Mouse (Mus musculus) MEL (cell line): Measurements from ENCODE around the gene Hoxc10. TPM values are rescaled to one million over a fixed set of nuclear protein-coding genes. Genes with fewer than 3 reads are reported as not detected.

Experiments
- DNase-seq: peaks from one replicate; pipeline ENCODE4 v3.0.0; 2011; ENCODE audit warnings: low read depth, low spot score
- H3K27ac ChIP-seq: 2 replicates; pipeline ENCODE4 v1.5.1; 2012; ENCODE audit warnings: low read depth, mild to moderate bottlenecking, control low read depth, low read length, moderate library complexity; ENCODE audit not compliant: control insufficient read depth
- H3K27me3 ChIP-seq, 2 experiments: fragments of 150-350 bp in 1 of 2; sonication (generic) in 1 of 2; 2 replicates each; pipeline ENCODE4 v1.6.1; 2012; ENCODE audit warnings: low read length in 2 of 2, mild to moderate bottlenecking in 2 of 2, improper control_type of control experiment in 1 of 2, moderate library complexity in 1 of 2; ENCODE audit not compliant: insufficient read depth in 2 of 2, control insufficient read depth in 1 of 2
- H3K36me3 ChIP-seq, 2 experiments: 2 replicates each; pipeline ENCODE4 v1.6.1; 2012 to 2014; ENCODE audit warnings: low read length in 2 of 2, improper control_type of control experiment in 1 of 2, inconsistent platforms in 1 of 2, mild to moderate bottlenecking in 1 of 2; ENCODE audit not compliant: insufficient read depth in 2 of 2, control insufficient read depth in 1 of 2
- H3K4me1 ChIP-seq, 2 experiments: fragments of 150-350 bp in 1 of 2; sonication (generic) in 1 of 2; 2 replicates each; pipeline ENCODE4 v1.6.1; 2012; ENCODE audit warnings: low read length in 2 of 2, improper control_type of control experiment in 1 of 2, mild to moderate bottlenecking in 1 of 2; ENCODE audit not compliant: insufficient read depth in 2 of 2, control insufficient read depth in 1 of 2
- H3K4me3 ChIP-seq, 2 experiments: fragments of 150-350 bp in 1 of 2; sonication (generic) in 1 of 2; 2 replicates each; pipeline ENCODE4 v1.5.1; 2012; ENCODE audit warnings: low read depth in 2 of 2, low read length in 2 of 2, mild to moderate bottlenecking in 2 of 2, moderate library complexity in 2 of 2, control low read depth in 1 of 2, improper control_type of control experiment in 1 of 2; ENCODE audit not compliant: control insufficient read depth in 1 of 2, insufficient read depth in 1 of 2
- H3K79me2 ChIP-seq: 2 replicates; pipeline ENCODE4 v1.6.1; 2012; ENCODE audit warnings: mild to moderate bottlenecking, low read length, moderate library complexity; ENCODE audit not compliant: control insufficient read depth, poor library complexity, insufficient read depth
- H3K9ac ChIP-seq: 2 replicates; pipeline ENCODE4 v1.6.1; 2012; ENCODE audit warnings: low read depth, mild to moderate bottlenecking, control low read depth, low read length, moderate library complexity; ENCODE audit not compliant: control insufficient read depth, poor library complexity, severe bottlenecking
- H3K9me3 ChIP-seq: fragments of 150-350 bp; sonication (generic); replicated peaks from 2 replicates; pipeline ENCODE4 v1.6.1; 2012; ENCODE audit warnings: mild to moderate bottlenecking, low read length, improper control_type of control experiment, moderate library complexity; ENCODE audit not compliant: insufficient read depth
- BHLHE40 ChIP-seq: IDR thresholded peaks from 2 replicates; pipeline ENCODE4 v1.6.1; 2012; ENCODE audit warnings: low read depth, mild to moderate bottlenecking, inconsistent platforms, low read length, improper control_type of control experiment, borderline replicate concordance
- CTCF ChIP-seq, 3 experiments: IDR thresholded peaks in 2 of 3; conservative IDR thresholded peaks in 1 of 3; 2 replicates each; pipeline ENCODE4 v1.5.1; 2011 to 2012; ENCODE audit warnings: low read length in 3 of 3, low read depth in 2 of 3, mild to moderate bottlenecking in 2 of 3, improper control_type of control experiment in 1 of 3, inconsistent platforms in 1 of 3, mixed read lengths in 1 of 3, moderate library complexity in 1 of 3; ENCODE audit not compliant: control insufficient read depth in 1 of 3, insufficient read depth in 1 of 3, poor library complexity in 1 of 3, severe bottlenecking in 1 of 3
- ETS1 ChIP-seq: IDR thresholded peaks from 2 replicates; pipeline ENCODE4 v1.6.1; 2012; ENCODE audit warnings: low read depth, mild to moderate bottlenecking, inconsistent platforms, low read length, improper control_type of control experiment, moderate library complexity
- GATA1 ChIP-seq: IDR thresholded peaks from 2 replicates; pipeline ENCODE4 v1.6.1; 2011; ENCODE audit warnings: low read depth, low read length, improper control_type of control experiment
- JUND ChIP-seq: IDR thresholded peaks from 2 replicates; pipeline ENCODE4 v1.6.1; 2011; ENCODE audit warnings: low read depth, mild to moderate bottlenecking, improper control_type of control experiment, low read length
- KAT2A ChIP-seq: conservative IDR thresholded peaks from 2 replicates; pipeline ENCODE4 v1.6.1; 2012; ENCODE audit warnings: low read depth, low read length, improper control_type of control experiment, inconsistent platforms
- MAFK ChIP-seq: IDR thresholded peaks from 2 replicates; pipeline ENCODE4 v1.6.1; 2011; ENCODE audit warnings: low read depth, mild to moderate bottlenecking, low read length, improper control_type of control experiment, borderline replicate concordance
- MAZ ChIP-seq: IDR thresholded peaks from 2 replicates; pipeline ENCODE4 v1.6.1; 2012; ENCODE audit warnings: low read depth, mild to moderate bottlenecking, inconsistent platforms, low read length, improper control_type of control experiment
- MEF2A ChIP-seq: IDR thresholded peaks from 2 replicates; pipeline ENCODE4 v1.6.1; 2014; ENCODE audit warnings: low read depth, mild to moderate bottlenecking, inconsistent platforms, low read length, improper control_type of control experiment; ENCODE audit not compliant: poor library complexity, insufficient replicate concordance, severe bottlenecking; ENCODE audit errors: extremely low read depth
- MXI1 ChIP-seq: IDR thresholded peaks from 2 replicates; pipeline ENCODE4 v1.6.1; 2011; ENCODE audit warnings: mild to moderate bottlenecking, low read depth, low read length, improper control_type of control experiment
- MYC ChIP-seq: IDR thresholded peaks from 2 replicates; pipeline ENCODE4 v1.6.1; 2011; ENCODE audit warnings: low read depth, mild to moderate bottlenecking, low read length, improper control_type of control experiment, moderate library complexity
- NELFE ChIP-seq: IDR thresholded peaks from 2 replicates; pipeline ENCODE4 v1.6.1; 2011; ENCODE audit warnings: low read depth, low read length, improper control_type of control experiment
- POLR2A ChIP-seq, 2 experiments: IDR thresholded peaks; 2 replicates each; pipeline ENCODE4 v1.6.1; 2011 to 2012; ENCODE audit warnings: low read length in 2 of 2, mild to moderate bottlenecking in 2 of 2, control low read depth in 1 of 2, improper control_type of control experiment in 1 of 2, low read depth in 1 of 2, moderate library complexity in 1 of 2; ENCODE audit not compliant: control insufficient read depth in 1 of 2, insufficient read depth in 1 of 2, poor library complexity in 1 of 2
- POLR2AphosphoS2 ChIP-seq: IDR thresholded peaks from 2 replicates; pipeline ENCODE4 v1.6.1; 2011; ENCODE audit warnings: low read length, improper control_type of control experiment
- POLR2AphosphoS5 ChIP-seq: IDR thresholded peaks from 2 replicates; pipeline ENCODE4 v1.6.1; 2012; ENCODE audit warnings: low read depth, borderline replicate concordance, mild to moderate bottlenecking, inconsistent platforms, low read length, moderate library complexity, mixed read lengths
- RCOR1 ChIP-seq: IDR thresholded peaks from 2 replicates; pipeline ENCODE4 v1.6.1; 2012; ENCODE audit warnings: low read depth, mild to moderate bottlenecking, inconsistent platforms, low read length, improper control_type of control experiment
- SIN3A ChIP-seq: IDR thresholded peaks from 2 replicates; pipeline ENCODE4 v1.6.1; 2012; ENCODE audit warnings: low read length, improper control_type of control experiment, inconsistent platforms
- SMC3 ChIP-seq: IDR thresholded peaks from 2 replicates; pipeline ENCODE4 v1.6.1; 2011; ENCODE audit warnings: low read depth, low read length, improper control_type of control experiment
- TAL1 ChIP-seq: IDR thresholded peaks from 2 replicates; pipeline ENCODE4 v1.6.1; 2012; ENCODE audit warnings: mild to moderate bottlenecking, inconsistent platforms, low read length, moderate library complexity, mixed read lengths
- TBP ChIP-seq: IDR thresholded peaks from 2 replicates; pipeline ENCODE4 v1.8.0; 2011; ENCODE audit warnings: low read depth, low read length, improper control_type of control experiment
- UBTF ChIP-seq: IDR thresholded peaks from 2 replicates; pipeline ENCODE4 v1.6.1; 2012; ENCODE audit warnings: low read depth, mild to moderate bottlenecking, inconsistent platforms, low read length, improper control_type of control experiment, moderate library complexity, borderline replicate concordance; ENCODE audit not compliant: insufficient read depth
- USF1 ChIP-seq: IDR thresholded peaks from 2 replicates; pipeline ENCODE4 v1.6.1; 2014; ENCODE audit warnings: low read depth, mild to moderate bottlenecking, inconsistent platforms, low read length, improper control_type of control experiment, moderate library complexity
- polyA plus RNA-seq, 2 experiments: library from polyadenylated mRNA; stranded (reverse) in 1 of 2; unstranded in 1 of 2; fragments of >175 nt in 1 of 2; fragments of >200 nt in 1 of 2; gene quantifications; 2 replicates each; pipeline versions ENCODE4 v1.2.1 to v1.2.4; 2012; ENCODE audit warnings: low replicate concordance in 2 of 2, low read depth in 1 of 2; ENCODE audit not compliant: insufficient read length in 2 of 2, insufficient read depth in 1 of 2, missing spikeins in 1 of 2
- total RNA-seq: library from RNA; depleted of rRNA; stranded (reverse); fragments of 300-350 nt; gene quantifications from 2 replicates; pipeline ENCODE4 v1.2.3, GENCODE M21; 2012

Hoxc10 gene
- total and polyA plus RNA-seq, 3 experiments: 6.8 to 24.8 TPM; not detected in 1

GRCm38 (mm10) chr15:102996548-102996947 is 30.0 kb downstream of the Hoxc10 start:
- no peak for DNase-seq
- peaks cover 17% of the 10 kb centered on the region for H3K79me2 ChIP-seq
- H3K27me3 ChIP-seq: no peaks in the 10 kb centered on the region
- no peaks in the 10 kb centered on the region for H3K9me3 ChIP-seq
- TF ChIP-seq BHLHE40 (no peak), MXI1 (no peak), MYC (no peak), CTCF (IDR thresholded peaks at IDR 0.05 in 2 of 3, conservative IDR thresholded peaks at IDR 0.05 in 1 of 3; ENCODE audit: control insufficient read depth in 1 of 3, insufficient read depth in 1 of 3, low read depth in 2 of 3, low read length in 3 of 3, poor library complexity in 1 of 3, severe bottlenecking in 1 of 3) (no peak)
- peaks cover 6 to 16% of the 10 kb centered on the region in 2 experiments; a peak in 3 of 4 replicates for H3K4me1 ChIP-seq
- no peak overlapping the region for H3K27ac ChIP-seq
- peaks cover 0 to 14% of the 10 kb centered on the region in 2 experiments; a peak in 2 of 4 replicates for H3K36me3 ChIP-seq
- H3K4me3 ChIP-seq: no peak overlapping the region
- H3K9ac ChIP-seq: peak overlapping the region; percentile 98; the same call in 1 of the 2 replicates

GRCm38 (mm10) chr15:102997431-102997830 is 30.8 kb downstream of the Hoxc10 start:
- peaks cover 24% of the 10 kb centered on the region for H3K79me2 ChIP-seq
- peak; percentile 57 for DNase-seq
- H3K27ac ChIP-seq: peak overlapping the region; percentile 99
- peaks cover 9 to 25% of the 10 kb centered on the region in 2 experiments for H3K4me1 ChIP-seq
- no peaks in the 10 kb centered on the region for H3K27me3 ChIP-seq
- peak overlapping the region; percentile 68 for H3K4me3 ChIP-seq
- H3K36me3 ChIP-seq: peaks cover 0 to 23% of the 10 kb centered on the region in 2 experiments; a peak in 2 of 4 replicates
- TF ChIP-seq POLR2AphosphoS2: no peak
- no peak for TF ChIP-seq JUND
- TF ChIP-seq NELFE: no peak
- no peak for TF ChIP-seq MEF2A
- TF ChIP-seq KAT2A: no peak
- TF ChIP-seq MAFK: no peak
- TF ChIP-seq MXI1: peak; percentile 11; the same call in 1 of the 2 replicates
- TF ChIP-seq MAZ: peak; percentile 43; the same call in 1 of the 2 replicates
- no peak for TF ChIP-seq SIN3A
- TF ChIP-seq TAL1: no peak
- no peak for TF ChIP-seq SMC3
- TF ChIP-seq GATA1: no peak
- no peaks in the 10 kb centered on the region for H3K9me3 ChIP-seq
- H3K9ac ChIP-seq: peak overlapping the region; percentile 98

- Histone ChIP-seq H3K4me1 (peaks cover 11 to 30% of the 10 kb centered on the region in 2 experiments), H3K9ac (peak within 1 kb of the TSS; percentile 98)
Observed at GRCm38 (mm10) chr15:102997939-102998355, 31.4 kb downstream of the Hoxc10 start, which contains the start of gene Hoxc6. Hoxc6 (plus strand) TSS chr15:102998257.

More at GRCm38 (mm10) chr15:102997939-102998355, 31.4 kb downstream of the Hoxc10 start, which contains the start of gene Hoxc6:
- DNase-seq: peak; percentile 85
- peak within 1 kb of the TSS; percentile 99 for H3K27ac ChIP-seq
- peaks cover 0 to 25% of the 10 kb centered on the region in 2 experiments; a peak in 2 of 4 replicates for H3K36me3 ChIP-seq
- H3K79me2 ChIP-seq: peaks cover 24% of the 10 kb centered on the region
- H3K4me3 ChIP-seq: peak within 1 kb of the TSS; percentile 68
- H3K9me3 ChIP-seq: no peaks in the 10 kb centered on the region
- TF ChIP-seq MAZ (0 out of 2 replicates have a peak, but pooled peaks have one; percentile 21), TBP (peak; percentile 81), RCOR1 (no peak), MYC (peak; percentile 17; the same call in 1 of the 2 replicates), ETS1 (peak; percentile 64; the same call in 1 of the 2 replicates), USF1 (peak; percentile 75), POLR2A (IDR thresholded peaks at IDR 0.05; ENCODE audit: control insufficient read depth in 1 of 2, insufficient read depth in 1 of 2, low read depth in 1 of 2, low read length in 2 of 2, poor library complexity in 1 of 2) (peak; percentile 19 to 34; a peak in 2 of 4 replicates), POLR2AphosphoS5 (no peak), UBTF (peak; percentile 88; the same call in 1 of the 2 replicates), SMC3 (no peak), MXI1 (peak; percentile 9)
- H3K27me3 ChIP-seq: no peaks in the 10 kb centered on the region
